Mouse (Mus musculus) embryo, embryonic 11.5 days (tissue): ENCODE measurements at regions not wholly inside any gene's neighbourhood (a gene's known extent, or its start where the extent isn't known, plus 50 kb on each side); places are given as distances from the start of the nearest gene placed in this dataset.

Experiments
- DNase-seq: peaks from one replicate; pipeline ENCODE4 v3.0.0-alpha.2; 2012; ENCODE audit warnings: low read depth, low spot score

DNA sequence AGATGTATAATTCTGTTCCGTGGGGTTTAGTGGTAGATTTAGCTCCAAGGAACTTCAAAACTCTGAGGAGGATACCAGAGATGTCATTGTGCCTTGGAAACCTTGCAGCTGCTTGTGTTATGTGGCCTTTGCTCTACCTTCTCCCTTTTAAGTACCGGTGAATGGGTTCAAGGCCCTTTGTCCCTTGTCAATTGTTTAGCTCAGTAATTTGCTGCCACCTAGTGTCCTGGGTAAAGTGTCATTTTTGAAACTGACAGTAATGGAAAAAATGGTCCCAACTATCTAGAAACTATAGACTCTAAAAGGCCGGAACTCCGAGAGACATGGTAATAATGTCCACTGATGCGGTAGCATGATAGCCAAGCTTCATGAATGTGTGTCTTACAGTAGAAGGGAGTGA lies 90.8 kb upstream of the Phactr1 start:
- DNase-seq, result no peak

DNA sequence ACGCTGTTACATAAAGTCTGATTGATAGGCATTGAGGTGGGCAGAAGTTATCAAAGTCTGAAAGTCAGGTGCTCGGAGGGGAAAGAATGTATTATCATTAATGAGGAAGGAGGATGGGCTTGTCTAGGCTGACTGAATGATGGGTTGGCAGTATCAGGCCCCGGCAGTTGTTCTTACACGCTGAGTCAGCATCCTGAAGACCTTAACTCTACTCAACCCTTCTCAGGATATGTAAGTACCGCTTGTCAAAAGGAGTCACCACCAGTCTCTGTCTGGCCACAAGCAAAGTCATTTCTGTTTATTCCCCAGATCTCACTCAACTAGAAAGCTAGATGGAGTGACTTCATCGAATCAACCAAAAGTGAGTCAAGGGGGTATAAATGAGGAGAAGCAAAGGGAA lies 90.0 kb upstream of the Phactr1 start:
- no peak for DNase-seq

DNA sequence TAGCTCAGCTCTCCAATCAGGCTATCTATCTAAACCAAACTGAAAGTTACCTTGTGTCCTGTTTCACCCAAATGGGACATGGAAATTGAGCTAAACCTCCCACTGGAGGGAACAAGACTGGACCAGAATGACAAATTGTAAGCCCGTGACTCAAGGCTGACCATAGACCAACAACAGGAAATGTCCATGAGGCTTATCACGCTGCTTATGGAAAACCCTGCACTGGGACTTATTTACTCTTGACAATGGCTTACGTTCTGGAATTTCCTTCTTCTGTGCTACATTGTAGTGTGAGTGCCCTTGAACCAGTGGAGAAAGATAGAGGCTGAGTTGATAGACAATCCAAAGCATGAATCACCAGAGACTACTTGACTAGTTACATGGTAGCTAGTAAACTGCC lies 87.5 kb upstream of the Phactr1 start:
- DNase-seq, result no peak

DNA sequence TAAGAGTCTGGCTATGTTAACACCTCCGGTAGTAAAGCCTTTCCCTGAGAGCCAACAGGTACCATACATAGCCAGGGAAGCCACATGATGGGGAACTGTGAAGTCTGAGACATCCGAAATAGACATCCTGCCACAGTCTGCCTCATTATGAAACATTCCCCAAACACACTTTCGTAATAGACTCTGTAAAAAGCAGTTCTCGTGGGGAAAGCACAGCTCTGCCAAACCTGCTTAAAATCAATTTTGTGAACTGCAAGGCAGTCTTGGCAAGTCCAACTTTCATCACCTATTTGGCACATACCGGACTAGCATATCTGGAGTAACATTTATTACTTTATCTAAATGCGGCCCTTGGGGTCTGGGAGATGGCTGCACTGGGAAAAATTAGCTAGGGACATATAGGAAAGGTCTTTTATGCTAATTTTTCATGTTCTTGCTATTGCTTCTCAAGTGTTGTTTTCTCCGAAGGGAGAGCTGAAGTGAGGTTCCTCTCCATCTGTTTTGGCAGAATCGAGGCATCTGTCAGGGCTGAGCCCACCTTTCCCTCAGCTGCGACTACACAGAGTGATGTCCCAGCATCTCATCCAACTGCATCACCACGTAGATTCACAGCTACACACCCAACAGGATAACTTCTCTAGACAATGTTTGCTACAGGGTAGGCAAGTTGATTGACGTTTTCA lies 86.8 kb upstream of the Phactr1 start:
- DNase-seq, result no peak

DNA sequence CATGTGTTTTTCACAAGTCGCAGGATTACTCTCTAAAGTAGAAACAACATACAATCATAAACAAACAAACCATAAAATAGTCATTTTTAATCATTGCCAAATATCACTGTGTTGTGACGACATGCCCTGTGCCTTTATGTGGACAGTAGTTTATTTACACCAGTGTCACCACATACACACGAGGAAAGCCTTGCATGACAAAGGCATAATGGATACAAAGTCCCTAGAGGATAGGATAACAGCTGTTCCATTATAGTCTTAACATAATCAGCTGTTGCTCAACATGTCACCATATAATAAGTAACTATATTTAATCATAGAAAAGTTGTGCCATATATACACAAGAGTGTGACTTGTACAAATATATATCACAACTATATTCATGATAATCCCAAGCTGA lies 85.2 kb upstream of the Phactr1 start:
- no peak for DNase-seq

DNA sequence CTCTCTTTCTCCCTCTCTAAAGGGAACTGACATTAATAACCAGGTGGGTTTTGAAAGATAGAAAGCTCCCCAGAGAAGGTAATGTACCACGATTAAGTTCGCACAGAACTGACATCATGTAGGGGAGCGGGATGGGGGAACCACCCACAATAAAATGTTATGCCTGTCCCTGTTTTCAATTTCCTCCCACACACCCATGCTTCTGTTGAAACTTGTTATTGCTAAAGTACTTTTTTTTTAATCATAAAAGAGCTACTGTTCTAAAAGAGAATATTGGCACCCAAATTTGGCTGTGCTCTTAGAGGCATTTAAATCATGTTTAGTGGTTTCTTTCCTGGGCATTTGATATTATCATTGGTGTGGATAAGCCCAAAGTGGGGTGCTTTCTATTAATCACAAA lies 82.6 kb upstream of the Phactr1 start:
- DNase-seq, result no peak

DNA sequence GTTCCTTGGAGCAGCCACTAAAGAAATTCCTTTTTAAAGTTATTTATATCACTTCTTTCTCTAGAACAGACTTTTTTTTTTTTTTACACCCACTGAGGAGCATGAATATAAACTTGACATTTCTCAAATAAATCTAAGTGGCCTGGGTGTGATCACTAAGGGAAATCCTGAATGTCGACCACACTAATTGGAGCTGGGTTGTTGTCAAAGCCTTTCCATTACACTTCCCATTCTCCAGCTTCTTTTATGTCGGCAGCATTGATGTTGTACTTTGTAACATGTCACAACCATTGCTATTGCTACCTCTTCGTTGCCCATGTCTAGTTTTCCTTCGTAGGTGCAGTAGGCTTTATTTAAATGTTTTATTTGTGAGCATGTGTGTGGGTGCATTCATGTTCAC lies 77.1 kb upstream of the Phactr1 start:
- no peak for DNase-seq

DNA sequence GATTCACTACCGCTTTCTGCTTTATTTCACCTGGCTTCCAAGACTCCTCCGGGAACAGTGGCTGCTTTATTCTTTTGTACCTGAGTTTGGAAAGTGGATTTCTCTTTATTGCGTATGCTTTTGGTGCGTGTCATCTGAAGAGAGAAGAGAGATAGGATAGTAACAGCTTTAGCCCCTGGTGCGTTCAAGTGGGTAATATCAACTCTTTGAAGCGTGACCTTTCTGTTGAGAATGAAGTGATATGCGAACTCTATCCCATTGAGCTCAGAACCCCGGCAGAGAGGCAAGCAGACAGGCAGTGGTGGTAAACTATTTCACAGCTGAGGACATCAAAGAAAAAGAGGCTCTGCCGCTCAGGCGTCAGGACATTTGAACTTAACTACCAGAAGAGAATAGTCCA lies 72.7 kb upstream of the Phactr1 start:
- no peak for DNase-seq

DNA sequence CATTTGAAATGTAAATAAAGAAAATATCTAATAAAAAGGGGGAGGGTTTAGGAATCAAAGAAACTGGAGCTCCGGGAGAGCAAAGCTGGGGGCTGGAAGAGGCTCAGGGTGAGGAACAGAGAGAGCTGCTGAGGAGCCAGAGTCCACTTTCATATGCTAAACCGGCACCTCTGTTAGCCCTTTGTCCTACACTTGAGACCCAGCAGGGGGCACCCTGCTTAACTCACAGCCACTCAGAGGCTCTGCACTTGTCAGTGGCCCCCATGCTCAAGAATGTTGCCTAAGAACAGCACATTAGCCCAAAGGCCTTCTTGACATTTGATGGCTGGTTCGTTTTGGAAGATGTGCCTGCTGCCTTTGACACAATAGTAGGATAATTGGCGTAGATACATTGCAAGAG lies 71.5 kb upstream of the Phactr1 start:
- no peak for DNase-seq

DNA sequence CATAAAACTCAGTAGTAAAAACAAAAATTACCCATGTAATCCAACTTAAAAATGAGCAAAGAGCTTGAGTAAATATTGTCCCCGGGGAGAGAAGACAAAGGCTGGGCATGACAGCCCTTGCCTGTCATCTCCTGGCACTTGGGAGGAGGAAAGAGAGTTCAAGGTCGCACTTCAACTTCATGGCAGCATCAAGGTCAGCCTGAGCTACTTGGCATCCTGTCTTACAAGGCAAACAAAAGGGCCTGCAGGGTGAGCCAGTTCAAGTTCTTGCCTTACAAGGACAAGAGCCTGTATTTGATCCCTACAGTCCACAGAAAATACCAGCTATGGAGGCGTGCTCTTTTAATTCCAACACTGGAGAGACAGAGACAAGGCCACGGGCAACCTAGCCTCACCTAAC lies 67.1 kb upstream of the Phactr1 start:
- no peak for DNase-seq

DNA sequence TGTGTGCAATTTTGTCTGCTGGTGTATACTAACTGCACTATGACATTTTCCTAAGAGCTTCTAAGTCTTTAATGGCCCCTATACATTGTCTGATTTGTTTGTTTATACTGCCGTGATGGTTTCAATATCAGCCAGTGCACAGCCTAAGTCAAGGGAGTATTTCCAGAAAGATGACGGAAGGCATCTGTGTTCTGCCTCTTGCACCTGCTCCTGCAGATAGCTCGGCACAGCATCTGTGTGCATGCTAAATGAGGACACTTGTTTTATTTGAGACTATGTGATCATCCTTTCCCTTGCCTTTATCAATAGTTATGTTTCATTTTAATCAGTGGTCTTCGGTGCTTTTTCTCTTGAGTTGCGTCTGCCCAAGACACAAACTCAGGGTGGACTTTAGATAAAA lies 64.6 kb upstream of the Phactr1 start:
- no peak for DNase-seq

DNA sequence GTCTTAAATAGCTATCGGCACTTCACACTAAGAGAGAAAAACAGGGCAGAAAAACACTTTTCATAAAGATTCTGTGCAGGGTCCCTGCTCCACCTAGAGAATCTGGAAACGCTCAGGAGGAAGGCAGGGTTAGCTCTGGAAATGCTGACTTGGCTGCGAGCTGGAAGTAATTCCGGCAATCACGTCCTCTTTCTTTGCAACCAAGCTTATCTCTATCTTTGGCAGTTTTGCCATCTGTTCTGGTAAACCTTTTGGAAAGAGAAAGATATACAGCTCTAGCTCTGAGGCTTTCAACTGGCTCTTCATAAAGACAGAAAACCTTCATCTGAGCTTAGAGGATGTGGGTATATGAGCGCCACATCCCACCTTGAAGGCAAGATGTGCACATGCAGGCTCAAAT lies 63.2 kb upstream of the Phactr1 start:
- no peak for DNase-seq

DNA sequence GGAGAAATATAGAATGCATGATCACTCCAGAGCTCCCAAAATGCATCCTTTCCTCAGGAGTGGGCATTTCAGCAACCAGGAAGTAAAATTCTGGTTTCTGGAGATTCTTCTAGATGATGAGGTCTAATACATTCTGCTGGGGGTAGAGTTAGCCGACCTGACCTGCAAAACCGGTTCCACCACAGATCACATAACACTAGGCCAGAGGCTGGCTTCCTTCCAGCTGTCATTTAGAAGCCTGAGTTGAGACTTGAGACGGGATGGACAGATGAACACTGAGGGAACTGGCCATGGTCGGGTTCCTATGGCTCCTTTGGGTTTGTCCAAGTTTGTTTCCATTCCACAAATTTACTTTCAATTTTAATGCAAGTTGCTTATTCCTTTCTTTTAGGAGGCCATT lies 62.6 kb upstream of the Phactr1 start:
- DNase-seq, result no peak

DNA sequence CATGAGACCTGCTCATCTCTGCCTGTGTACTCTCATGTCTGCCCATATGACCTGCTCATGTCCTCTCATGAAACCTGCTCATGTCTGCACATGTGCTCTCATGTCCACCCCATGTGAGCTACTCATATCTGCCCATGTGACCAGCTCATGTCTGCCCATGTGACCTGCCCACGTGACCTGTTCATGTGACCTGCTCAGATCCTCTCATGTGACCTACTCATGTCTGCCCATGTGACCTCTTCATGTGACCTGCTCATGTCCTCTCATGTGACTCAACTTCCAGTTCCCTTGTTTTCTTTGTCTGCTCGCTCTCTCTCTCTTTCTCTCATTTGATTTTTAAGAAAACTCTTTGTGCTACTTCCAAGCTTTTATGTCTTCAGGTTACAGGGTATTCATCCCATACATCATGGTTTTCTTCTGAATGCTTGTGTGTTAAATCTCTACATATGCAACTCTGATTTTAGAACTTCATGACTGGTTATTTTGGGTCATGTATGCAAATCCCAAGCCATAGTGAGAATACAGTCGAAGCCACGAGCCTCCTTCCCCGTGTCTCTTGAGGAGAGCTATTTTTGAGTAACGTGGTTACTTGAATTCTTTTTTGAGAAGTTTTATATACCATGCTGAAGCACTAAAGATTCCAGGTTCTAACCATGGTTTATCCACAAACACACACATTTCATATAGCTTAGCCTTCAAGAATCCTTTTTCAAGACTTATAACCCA lies 60.7 kb upstream of the Phactr1 start:
- DNase-seq, result no peak

DNA sequence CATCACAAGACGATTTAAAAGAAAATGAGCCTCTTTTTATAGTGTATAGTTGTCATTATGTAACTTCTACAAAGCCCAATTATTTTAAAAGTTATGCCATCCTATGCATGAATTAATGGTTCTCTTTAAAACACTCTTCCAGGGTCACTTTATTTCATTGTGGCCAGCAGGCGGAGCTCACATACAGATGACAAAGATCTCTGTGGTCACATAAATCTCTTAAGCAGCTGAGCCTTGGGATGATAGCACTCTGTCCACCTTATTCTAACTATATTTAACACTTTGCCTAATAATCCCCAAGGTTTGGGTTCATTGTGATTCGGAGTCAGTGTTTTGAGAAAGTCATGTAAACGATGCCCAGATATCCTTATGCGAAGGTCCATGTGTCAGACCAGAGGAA lies 56.9 kb upstream of the Phactr1 start:
- peak; percentile 7 for DNase-seq
